Mouse (Mus musculus): ENCODE data around the gene Dynlrb1.
A peak's percentile ranks its signal among the peaks of the same experiment; 100 is the strongest.

Gene Dynlrb1

GRCm38 (mm10) chr2:155236362-155236992, at the start of gene Dynlrb1:
TSS of gene Dynlrb1 (plus strand) at chr2:155236533.
- DNase-seq (ENCODE audit: low read depth) = peak; percentile 97

- no peak for DNase-seq (ENCODE audit: low read depth)
Observed at GRCm38 (mm10) chr2:155207419-155207818, 28.9 kb upstream of the Dynlrb1 start.

GRCm38 (mm10) chr2:155223145-155223544, 13.2 kb upstream of the Dynlrb1 start:
- no peak for DNase-seq (ENCODE audit: low read depth)

GRCm38 (mm10) chr2:155224721-155225120, 11.6 kb upstream of the Dynlrb1 start:
- DNase-seq (ENCODE audit: low read depth) = peak; percentile 73

GRCm38 (mm10) chr2:155235746-155236361, 479 bp upstream of the Dynlrb1 start:
- no peak for DNase-seq (ENCODE audit: low read depth)

- no peak for DNase-seq (ENCODE audit: low read depth)
Observed at GRCm38 (mm10) chr2:155237276-155237675, 943 bp downstream of the Dynlrb1 start.

- peak; percentile 28 for DNase-seq (ENCODE audit: low read depth)
Observed at GRCm38 (mm10) chr2:155240915-155241314, 4.6 kb downstream of the Dynlrb1 start.

GRCm38 (mm10) chr2:155242296-155242855, 6.0 kb downstream of the Dynlrb1 start:
- peak; percentile 81 for DNase-seq (ENCODE audit: low read depth)

GRCm38 (mm10) chr2:155246231-155246630, 9.9 kb downstream of the Dynlrb1 start:
- DNase-seq (ENCODE audit: low read depth) = no peak

- DNase-seq (ENCODE audit: low read depth) = peak; percentile 70
Observed at GRCm38 (mm10) chr2:155248206-155248605, 11.9 kb downstream of the Dynlrb1 start.

- no peak for DNase-seq (ENCODE audit: low read depth)
Observed at GRCm38 (mm10) chr2:155248718-155249117, 12.4 kb downstream of the Dynlrb1 start.

- no peak for DNase-seq (ENCODE audit: low read depth)
Observed at GRCm38 (mm10) chr2:155249588-155249987, 13.3 kb downstream of the Dynlrb1 start.

- DNase-seq (ENCODE audit: low read depth) = no peak
Observed at GRCm38 (mm10) chr2:155265526-155265925, 29.2 kb downstream of the Dynlrb1 start.

- no peak for DNase-seq (ENCODE audit: low read depth)
Observed at GRCm38 (mm10) chr2:155266896-155267295, 30.6 kb downstream of the Dynlrb1 start.

GRCm38 (mm10) chr2:155271957-155272356, 35.6 kb downstream of the Dynlrb1 start:
- DNase-seq (ENCODE audit: low read depth) = no peak

GRCm38 (mm10) chr2:155272396-155273170, 36.2 kb downstream of the Dynlrb1 start:
- no peak for DNase-seq (ENCODE audit: low read depth)

GRCm38 (mm10) chr2:155273603-155274002, 37.3 kb downstream of the Dynlrb1 start:
- DNase-seq (ENCODE audit: low read depth) = no peak

GRCm38 (mm10) chr2:155276195-155276594, 39.9 kb downstream of the Dynlrb1 start, which contains the start of gene Map1lc3a:
TSS of gene Map1lc3a (plus strand) at chr2:155276297.
- DNase-seq (ENCODE audit: low read depth) = peak; percentile 73

GRCm38 (mm10) chr2:155276621-155277175, 40.4 kb downstream of the Dynlrb1 start:
- DNase-seq (ENCODE audit: low read depth) = peak; percentile 8

GRCm38 (mm10) chr2:155277721-155278120, 41.4 kb downstream of the Dynlrb1 start:
- DNase-seq (ENCODE audit: low read depth) = no peak

- no peak for DNase-seq (ENCODE audit: low read depth)
Observed at GRCm38 (mm10) chr2:155278361-155278760, 42.0 kb downstream of the Dynlrb1 start.

- DNase-seq (ENCODE audit: low read depth) = no peak
Observed at GRCm38 (mm10) chr2:155279163-155279562, 42.8 kb downstream of the Dynlrb1 start.
